Mouse (Mus musculus): ENCODE results near the gene Kiz. TPM values are rescaled to one million over a fixed set of nuclear protein-coding genes. Genes with fewer than 3 reads are reported as not detected.

Kiz gene
- 20.0 and 31.3 TPM in 2 replicates for polyA plus RNA-seq (2012; rRNA removed)

DNA sequence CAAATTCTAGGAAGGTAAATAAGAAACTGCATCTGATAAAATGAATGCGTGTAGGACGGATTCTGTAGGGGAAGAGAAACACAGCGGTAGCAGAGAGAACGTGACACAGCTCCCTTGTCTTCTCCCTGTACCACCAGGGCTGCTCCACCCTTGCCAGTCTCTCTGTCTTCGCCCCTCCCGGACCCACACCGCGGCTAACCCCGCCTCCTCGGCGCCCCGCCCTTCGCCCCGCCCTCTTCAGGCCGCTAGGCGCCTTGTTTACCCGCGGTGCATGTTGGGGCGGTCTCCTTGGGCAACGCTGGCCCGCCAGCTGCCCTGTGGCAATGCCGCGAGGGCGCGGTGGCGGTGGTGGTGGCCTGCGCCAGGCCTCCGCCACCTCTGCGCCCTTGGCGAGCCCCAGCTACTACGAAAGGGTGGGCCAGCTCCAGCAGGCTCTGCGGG, at the start of gene Kiz:
Kiz (plus strand) TSS at position 266 of the 441 bp plus-strand sequence.

DNA sequence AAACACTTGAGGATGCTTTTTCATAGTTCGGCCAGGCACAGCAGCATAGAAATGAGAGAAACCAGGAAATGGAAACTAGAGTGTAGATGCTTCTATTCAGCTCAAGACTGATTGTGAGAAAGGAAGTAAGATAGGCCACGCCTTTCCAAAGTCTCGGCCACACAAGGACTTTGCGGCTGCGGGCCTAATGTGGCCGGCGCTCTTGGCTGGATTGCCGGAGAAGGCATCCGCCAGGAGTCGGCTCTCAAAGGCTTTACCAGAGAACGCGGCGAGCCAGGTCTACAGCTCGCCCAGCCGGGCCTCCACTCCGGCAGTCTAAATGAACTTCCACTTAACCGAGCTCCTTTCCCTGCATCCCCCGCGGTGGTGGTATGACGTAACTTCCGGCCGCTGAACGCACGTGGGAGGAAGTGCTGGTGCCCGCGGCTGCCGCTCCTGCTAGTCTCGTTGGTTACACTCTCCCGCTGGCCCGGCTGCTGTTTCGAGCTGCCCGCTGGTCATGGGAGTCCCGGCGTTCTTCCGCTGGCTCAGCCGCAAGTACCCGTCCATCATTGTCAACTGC, 157.0 kb downstream of the Kiz start, which contains the start of gene Xrn2:
Xrn2 (plus strand) TSS at position 374 of the 562 bp plus-strand sequence.

Other genes with a start within 250 kb of the Kiz start
- gene Xrn2, start 157.1 kb downstream of the Kiz start, polyA plus RNA-seq (2012; rRNA removed) = 54.3 and 73.1 TPM in 2 replicates
- 0.96 and 1.8 TPM in 2 replicates for gene Nkx2-4, start 229.6 kb downstream of the Kiz start, polyA plus RNA-seq (2012; rRNA removed)